Mouse (Mus musculus) Muller cell, postnatal 12 days (primary cell): ENCODE data around the gene Tfap2c.

ENCODE experiments used
- DNase-seq: peaks from one replicate; pipeline ENCODE4 v3.0.0-alpha.2; 2015; ENCODE audit errors: inconsistent ontology term

Gene Tfap2c

GRCm38 (mm10) chr2:172549371-172550155 is at the start of gene Tfap2c:
TSS of gene Tfap2c (plus strand) at chr2:172549593.
- no peak for DNase-seq

- no peak for DNase-seq
Measured at GRCm38 (mm10) chr2:172500752-172501316, 48.6 kb upstream of the Tfap2c start.

GRCm38 (mm10) chr2:172501341-172501740 is 48.1 kb upstream of the Tfap2c start:
- DNase-seq: peak; percentile 59

GRCm38 (mm10) chr2:172502168-172502567 is 47.2 kb upstream of the Tfap2c start:
- no peak for DNase-seq

- DNase-seq: no peak
Measured at GRCm38 (mm10) chr2:172506121-172506520, 43.3 kb upstream of the Tfap2c start.

- no peak for DNase-seq
Measured at GRCm38 (mm10) chr2:172510056-172510712, 39.2 kb upstream of the Tfap2c start.

- no peak for DNase-seq
Measured at GRCm38 (mm10) chr2:172510899-172511298, 38.5 kb upstream of the Tfap2c start.

GRCm38 (mm10) chr2:172516407-172516992 is 32.9 kb upstream of the Tfap2c start:
- no peak for DNase-seq

GRCm38 (mm10) chr2:172520616-172521371 is 28.6 kb upstream of the Tfap2c start:
- DNase-seq: no peak

- no peak for DNase-seq
Measured at GRCm38 (mm10) chr2:172522528-172522927, 26.9 kb upstream of the Tfap2c start.

GRCm38 (mm10) chr2:172527175-172527574 is 22.2 kb upstream of the Tfap2c start:
- no peak for DNase-seq

- no peak for DNase-seq
Measured at GRCm38 (mm10) chr2:172543987-172544386, 5.4 kb upstream of the Tfap2c start.

GRCm38 (mm10) chr2:172544601-172545127 is 4.7 kb upstream of the Tfap2c start:
- DNase-seq: no peak

- no peak for DNase-seq
Measured at GRCm38 (mm10) chr2:172545592-172546235, 3.7 kb upstream of the Tfap2c start.

GRCm38 (mm10) chr2:172546551-172546950 is 2.8 kb upstream of the Tfap2c start:
- no peak for DNase-seq

- DNase-seq: no peak
Measured at GRCm38 (mm10) chr2:172547116-172547515, 2.3 kb upstream of the Tfap2c start.

- no peak for DNase-seq
Measured at GRCm38 (mm10) chr2:172547807-172548586, 1.4 kb upstream of the Tfap2c start.

GRCm38 (mm10) chr2:172548672-172549255 is 629 bp upstream of the Tfap2c start:
- DNase-seq: no peak

- peak; percentile 79 for DNase-seq
Measured at GRCm38 (mm10) chr2:172550364-172551080, 1.1 kb downstream of the Tfap2c start.
